Mouse (Mus musculus) cerebellum, adult 8-10 months (tissue): ENCODE measurements at regions not wholly inside any gene's neighbourhood (a gene's known extent, or its start where the extent isn't known, plus 50 kb on each side); places are given as distances from the start of the nearest gene placed in this dataset.
A peak's percentile ranks its signal among the peaks of the same experiment; 100 is the strongest.
"Not testable (repeated sequence)": the region's sequence is repeated elsewhere in the genome, so short reads cannot be mapped to it uniquely, and the experiment has no call there.

ENCODE experiments used
- DNase-seq: peaks from one replicate; pipeline ENCODE4 v3.0.0; 2022

DNA sequence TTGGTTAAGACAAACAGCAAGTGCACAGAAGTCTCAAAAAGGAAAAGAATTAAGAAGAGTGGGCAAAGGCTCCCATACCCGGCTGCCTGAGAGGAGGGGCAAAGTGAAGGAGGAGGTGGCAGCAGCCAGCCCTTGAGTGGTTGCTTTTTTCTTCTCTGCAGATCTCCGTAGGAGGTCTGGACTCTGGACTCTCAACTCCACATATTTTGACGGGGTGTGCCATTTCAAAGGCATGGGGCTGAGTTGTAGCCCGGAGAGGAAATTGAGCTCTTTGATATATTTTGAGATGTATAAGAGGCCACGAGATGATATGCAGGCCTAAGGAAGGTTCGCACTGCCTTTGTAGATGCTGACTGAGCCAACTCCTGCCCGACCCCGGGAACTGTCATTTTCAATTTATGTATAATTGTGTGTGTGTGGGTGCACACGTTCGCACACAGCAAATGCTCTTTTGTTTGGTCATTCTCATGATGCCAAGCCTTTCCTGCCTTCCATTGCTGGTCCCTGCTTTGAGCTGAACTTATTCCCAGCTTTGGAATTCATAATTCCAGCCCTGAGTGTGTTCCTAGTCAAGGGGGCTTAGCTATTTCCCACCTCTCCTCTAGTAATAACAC lies 56.4 kb downstream of the Cxcr4 start:
- no peak for DNase-seq

- no peak for DNase-seq
Measured at GRCm38 (mm10) chr1:128532632-128533031, 59.5 kb downstream of the Cxcr4 start.

GRCm38 (mm10) chr1:128529808-128530545 lies 62.1 kb downstream of the Cxcr4 start:
- no peak for DNase-seq

- DNase-seq = no peak
Measured at GRCm38 (mm10) chr1:128519234-128519633, 72.9 kb downstream of the Cxcr4 start.

- no peak for DNase-seq
Measured at GRCm38 (mm10) chr1:128518514-128518913, 73.6 kb downstream of the Cxcr4 start.

DNA sequence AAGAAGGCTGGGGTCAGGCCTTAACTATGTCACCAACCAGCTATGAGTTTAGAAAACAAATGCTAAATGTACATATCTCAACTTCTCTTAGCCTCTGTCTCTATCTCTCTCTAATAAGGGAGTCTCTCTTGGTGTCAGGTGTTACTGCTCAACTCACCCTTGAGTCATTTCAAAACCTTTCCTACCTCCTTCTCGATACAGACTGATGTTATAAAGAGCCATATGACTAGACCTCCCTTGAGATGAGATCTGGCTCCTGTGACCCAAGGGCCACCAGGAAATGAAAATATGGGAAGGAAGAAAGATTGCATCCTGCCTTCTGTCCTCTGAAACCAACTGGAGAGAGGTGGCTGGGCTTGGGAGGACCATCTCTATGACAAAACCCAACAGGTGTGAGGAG lies 74.7 kb downstream of the Cxcr4 start:
- no peak for DNase-seq

- no peak for DNase-seq
Measured at GRCm38 (mm10) chr1:128514327-128514726, 77.8 kb downstream of the Cxcr4 start.

GRCm38 (mm10) chr1:128513911-128514310 lies 78.2 kb downstream of the Cxcr4 start:
- no peak for DNase-seq

- DNase-seq = no peak
Measured at GRCm38 (mm10) chr1:128513153-128513552, 78.9 kb downstream of the Cxcr4 start.

DNA sequence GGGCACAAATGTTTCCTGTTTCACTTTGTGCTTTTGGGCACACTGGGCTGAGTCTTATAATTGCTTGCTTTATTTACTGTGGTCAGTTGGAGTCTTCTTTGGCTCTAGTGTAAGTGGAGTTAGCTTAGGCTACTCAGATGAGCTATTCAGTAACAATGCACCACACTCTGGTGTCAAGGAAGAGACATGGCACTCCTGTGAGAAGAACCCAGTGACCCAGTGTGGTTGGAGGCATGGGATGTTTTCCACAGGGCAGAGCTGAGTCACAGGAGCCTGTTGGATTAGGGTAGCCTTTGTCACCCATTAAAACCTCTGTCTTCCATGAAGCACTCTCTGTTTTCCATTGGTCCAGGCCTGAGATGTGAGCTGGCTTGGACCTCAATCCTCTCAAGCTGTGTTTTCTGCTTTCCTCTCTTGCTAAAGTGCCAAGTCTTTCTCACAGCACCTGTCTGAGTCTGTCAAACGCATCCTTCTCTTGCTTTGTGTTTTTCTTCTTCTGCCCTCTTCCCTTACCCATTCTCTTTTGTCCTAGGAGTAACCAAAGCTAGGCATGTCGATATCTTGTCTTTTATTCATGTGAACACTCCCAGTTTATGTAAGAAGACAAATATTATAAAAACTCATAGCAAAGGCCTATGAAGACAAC lies 83.2 kb downstream of the Cxcr4 start:
- DNase-seq = no peak

DNA sequence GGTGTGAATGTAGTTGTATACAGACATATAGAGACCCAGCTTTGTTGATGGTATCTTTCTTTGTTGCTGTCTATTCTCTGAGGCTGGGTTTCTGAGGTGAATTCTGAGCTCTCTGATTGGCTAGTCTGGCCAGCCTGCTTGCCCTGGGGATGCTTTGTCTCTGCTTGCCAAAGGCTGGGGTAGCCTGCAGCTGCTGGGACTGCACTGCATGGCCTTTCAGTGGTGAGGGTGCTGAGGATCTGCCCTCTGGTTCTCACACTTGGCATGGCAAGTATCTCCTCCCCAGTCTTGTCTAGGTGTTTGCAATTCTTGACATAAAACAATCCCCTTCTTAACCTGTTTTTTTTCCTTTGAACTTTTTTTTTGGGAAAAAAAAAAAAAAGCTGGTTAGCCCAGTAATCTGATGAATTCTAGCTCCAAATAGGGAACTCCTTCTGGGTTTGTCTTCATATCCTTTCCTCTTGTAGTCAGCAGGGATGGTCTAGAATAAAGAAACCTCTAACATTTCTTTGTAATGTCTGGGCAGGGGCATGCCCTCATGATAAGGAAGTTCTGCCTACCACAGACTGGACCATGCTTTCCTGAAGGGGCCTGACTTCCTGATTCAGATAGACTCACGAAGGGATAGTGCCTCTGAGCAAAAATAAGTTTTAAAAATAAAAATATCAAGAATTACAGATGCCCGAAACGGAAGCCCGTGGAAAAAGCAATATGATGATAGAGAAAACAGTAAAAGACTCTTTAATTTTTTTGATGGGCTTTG lies 85.4 kb downstream of the Cxcr4 start:
- no peak for DNase-seq

- no peak for DNase-seq
Measured at GRCm38 (mm10) chr1:128504371-128504770, 87.2 kb upstream of the Dars start.

DNA sequence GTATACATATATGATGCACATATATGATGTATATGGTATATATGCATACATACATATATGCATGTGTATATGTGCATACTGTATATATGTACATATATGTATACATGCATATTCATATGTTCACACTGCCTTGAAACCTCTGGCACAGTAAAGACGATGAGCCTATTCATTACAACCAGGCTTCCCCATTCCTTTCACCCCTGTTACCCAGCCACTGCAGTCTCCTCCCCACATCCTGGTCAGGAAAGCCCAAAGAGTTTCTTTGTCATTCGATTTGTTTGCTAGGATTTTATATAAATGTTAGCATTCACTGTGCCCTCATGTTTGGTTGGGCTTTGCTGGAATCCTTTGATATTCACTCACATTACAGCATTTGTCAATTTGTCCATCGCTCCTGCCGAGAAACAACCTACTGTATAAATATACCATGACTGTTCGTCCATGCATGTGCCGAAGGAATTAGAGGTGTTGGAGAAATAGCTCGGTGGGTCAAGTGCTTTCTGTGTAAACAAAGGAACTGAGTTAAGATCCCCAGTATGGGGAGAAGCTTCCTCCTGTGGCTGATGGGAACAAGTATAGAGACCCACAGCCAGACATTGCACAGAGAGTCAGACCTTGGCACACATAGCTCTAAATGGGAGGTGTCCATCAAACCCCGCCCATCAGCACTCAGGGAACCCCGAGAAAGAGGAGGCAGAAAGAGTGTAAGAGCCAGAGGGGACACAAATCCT lies 81.0 kb upstream of the Dars start:
- no peak for DNase-seq

DNA sequence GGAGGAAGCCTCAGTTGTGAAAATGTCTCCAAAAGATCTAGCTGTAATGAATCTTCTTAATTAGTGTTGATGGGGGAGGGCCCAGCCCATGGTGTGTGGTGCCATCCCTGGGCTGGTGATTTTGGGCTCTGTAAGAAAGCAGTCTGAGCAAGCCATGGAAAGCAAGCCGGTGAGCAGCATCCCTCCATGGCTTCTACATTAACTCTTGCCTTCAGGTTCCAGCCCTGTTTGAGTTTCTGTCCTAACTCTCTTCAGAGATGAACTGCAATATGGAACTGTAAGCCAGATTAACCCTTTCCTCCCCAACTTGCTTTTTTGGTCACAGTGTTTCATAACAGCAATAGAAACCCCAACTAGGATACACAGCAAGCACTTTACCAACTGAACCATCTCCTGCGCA lies 75.1 kb upstream of the Dars start:
- no peak for DNase-seq

DNA sequence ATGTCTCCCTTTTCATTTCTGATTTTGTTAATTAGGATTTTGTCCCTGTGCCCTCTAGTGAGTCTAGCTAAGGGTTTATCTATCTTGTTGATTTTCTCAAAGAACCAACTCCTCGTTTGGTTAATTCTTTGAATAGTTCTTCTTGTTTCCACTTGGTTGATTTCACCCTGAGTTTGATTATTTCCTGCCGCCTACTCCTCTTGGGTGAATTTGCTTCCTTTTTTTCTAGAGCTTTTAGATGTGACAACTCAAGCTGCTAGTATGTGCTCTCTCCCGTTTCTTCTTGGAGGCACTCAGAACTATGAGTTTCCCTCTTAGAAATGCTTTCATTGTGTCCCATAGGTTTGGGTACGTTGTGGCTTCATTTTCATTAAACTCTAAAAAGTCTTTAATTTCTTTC lies 70.0 kb upstream of the Dars start:
- DNase-seq = not testable (repeated sequence)

- no peak for DNase-seq
Measured at GRCm38 (mm10) chr1:128478376-128478775, 61.2 kb upstream of the Dars start.

GRCm38 (mm10) chr1:128477653-128478052 lies 60.5 kb upstream of the Dars start:
- no peak for DNase-seq

DNA sequence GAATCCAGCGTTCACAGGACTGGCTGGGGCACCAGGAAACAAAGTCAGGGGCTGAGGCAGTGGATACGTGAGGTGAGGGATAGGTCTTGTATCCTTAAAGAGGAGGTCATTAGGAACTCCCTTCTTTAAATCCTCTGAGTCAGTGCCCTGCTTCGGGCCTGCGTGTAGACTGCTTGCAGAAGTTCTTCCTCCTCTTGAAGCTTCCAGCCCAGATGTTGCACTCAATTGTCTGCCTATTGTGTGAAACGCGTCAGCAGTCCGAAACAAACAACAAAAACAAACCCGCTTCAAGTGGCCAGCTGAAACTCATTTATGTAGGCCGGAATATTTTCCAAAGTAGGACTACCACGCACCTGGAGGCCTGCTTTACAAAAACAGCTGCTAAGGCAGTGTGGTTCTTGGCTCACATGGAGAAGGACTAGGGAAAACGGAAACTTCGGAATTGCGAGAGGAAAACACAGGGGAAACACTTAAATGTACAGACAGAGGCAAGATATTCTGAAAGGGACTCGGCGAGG lies 55.6 kb upstream of the Dars start:
- no peak for DNase-seq

GRCm38 (mm10) chr1:128472022-128472712 lies 55.0 kb upstream of the Dars start:
- peak; percentile 3 for DNase-seq

GRCm38 (mm10) chr1:128470786-128471185 lies 53.6 kb upstream of the Dars start:
- DNase-seq = no peak

DNA sequence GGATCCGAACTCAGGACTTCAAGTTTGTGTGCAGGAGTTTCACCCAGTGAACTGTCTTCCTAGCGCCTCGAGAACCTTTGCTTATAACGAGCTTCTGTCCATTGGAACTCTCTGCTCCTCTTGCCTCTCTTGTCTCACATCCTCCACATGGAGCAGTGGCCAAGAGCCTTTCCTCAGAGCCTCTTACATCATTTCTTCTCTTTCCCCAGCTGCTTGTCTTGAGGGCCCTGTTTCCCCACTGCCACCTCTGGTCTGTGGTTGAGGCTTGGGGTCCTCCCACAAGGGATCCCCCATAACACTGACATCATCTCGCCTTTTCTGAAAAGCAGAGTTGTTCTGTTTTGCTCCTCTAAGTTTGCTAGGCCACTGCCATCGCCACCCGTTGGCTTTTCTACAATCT lies 51.9 kb upstream of the Dars start:
- DNase-seq = no peak
